Mouse (Mus musculus) thymus, adult 18-20 months (tissue): ENCODE measurements around the gene Lao1.
"Not testable (repeated sequence)": the region's sequence is repeated elsewhere in the genome, so short reads cannot be mapped to it uniquely, and the experiment has no call there.

Experiments used
- DNase-seq, 2 experiments: peaks; one replicate each; pipeline ENCODE4 v3.0.0; 2022; ENCODE audit warnings: mixed read lengths in 2 of 2

Gene Lao1

DNA sequence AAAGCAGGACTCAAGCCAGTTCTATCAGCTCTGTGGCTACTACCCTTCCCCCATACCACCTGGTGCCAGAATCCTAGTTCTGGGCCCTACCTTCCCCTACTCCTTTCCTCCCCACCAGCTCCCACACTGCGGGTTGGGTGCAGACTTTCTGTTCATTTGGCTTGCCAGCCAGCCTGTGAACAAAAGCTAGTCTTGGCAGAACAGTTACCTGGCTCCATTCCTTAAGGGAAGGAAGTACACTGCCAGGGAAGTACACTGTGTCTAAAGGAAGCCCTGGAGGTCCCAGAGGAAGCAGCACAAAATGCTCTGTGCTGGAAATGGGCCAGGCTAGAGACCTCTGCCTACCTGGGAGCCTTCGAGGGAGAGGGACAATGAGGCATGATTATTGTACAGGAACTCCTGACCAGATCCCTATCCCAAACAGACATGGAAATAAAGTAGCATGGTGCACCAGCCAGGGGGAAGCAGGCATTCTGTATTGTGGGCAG, at the start of gene Lao1:
TSS of gene Lao1 (plus strand) at position 438 of the 488 bp plus-strand sequence.
- no peak for DNase-seq

DNA sequence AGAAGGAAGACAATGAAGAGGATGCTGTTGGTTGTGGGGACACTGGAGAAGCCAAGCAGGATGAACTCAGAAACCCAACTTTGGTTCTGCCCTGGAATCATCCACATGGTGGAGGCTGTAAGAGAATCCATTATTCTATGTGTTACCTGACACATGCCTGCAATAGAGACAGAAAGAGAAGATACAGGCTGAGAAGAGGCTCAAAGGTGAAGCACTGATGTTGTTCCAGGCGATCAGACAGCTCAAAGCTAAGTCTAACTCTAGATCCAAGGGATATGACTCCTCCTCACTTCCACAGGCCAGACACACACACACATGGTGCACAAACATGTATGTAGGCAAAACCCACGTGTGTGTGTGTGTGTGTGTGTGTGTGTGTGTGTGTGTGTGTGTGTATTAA, 44.0 kb upstream of the Lao1 start, which contains the start of gene Olfr1329:
TSS of gene Olfr1329 (minus strand) at position 101 of the 400 bp plus-strand sequence.
- not testable (repeated sequence) for DNase-seq

DNA sequence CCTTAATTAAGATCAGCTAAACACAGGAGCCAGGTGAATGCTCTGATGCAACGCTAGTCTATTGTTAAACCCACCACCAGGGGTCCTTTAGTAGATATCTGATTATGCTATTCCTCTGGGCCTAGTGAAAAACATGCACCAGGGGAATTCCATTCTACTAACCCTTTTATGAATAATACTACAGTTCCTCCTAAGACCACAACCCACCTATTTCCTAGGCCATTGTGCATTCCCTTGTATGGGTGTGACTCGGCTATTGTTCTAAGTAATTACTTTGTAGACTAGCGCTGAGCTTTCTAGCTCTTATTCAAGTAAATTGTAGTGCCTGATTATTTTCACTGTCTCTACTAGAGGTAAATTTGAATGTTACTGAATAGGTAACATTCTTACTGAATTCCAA, 30.1 kb upstream of the Lao1 start:
- DNase-seq = not testable (repeated sequence)

DNA sequence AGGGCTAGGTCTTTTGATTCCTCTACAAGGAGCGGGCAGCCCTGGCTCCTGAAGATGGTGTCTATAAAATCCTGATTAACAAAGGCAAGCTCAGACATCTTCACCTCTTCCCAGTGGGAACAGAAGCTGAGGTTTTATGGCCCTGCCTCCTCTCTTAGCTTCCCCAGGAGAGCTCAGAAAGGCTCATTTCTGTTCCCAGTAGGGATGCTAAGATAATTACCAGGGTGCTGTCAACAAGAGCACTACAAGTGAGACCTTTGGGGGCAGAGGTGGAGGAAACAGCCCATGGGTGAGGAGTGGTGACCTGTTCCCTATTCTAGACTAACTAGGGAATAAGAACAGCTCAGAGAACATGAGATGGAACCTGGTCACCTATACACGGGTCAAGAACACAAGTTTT, 22.9 kb upstream of the Lao1 start, which contains the start of gene Olfr1328:
TSS of gene Olfr1328 (minus strand) at position 101 of the 400 bp plus-strand sequence.
- DNase-seq = no peak

DNA sequence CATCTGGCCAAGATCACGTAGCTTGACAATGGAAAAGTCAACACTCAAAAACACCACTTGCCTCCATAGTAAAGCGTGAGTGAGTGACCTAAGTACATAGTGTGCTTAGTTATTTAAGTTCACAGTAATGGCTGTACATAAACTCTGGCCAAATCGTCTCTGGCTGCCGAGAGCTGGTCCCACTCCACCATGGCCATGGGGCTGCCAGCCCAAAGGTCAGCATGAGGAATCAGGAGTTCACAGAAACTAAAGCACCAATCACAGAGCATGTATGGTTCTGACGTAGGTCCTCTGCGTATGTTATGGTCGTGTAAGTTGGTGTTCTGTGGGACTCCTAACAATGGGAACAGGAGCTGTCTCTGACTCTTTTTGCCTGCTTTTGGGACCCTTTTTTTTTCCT, 2.6 kb upstream of the Lao1 start:
- no peak for DNase-seq

DNA sequence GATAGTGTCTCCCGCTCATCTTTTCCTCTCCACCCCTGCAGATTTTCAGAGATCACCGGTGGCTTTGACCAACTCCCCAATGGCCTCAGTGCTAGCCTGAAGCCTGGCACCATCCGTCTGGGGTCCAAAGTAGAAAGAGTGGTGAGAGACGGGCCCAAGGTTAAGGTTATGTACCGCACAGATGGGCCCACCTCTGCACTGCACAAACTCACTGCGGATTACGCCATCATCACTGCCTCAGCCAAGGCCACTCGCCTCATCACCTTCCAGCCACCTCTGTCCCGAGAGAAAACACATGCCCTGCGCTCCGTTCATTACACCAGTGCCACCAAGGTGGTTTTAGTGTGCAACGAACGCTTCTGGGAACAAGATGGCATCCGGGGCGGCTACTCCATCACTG, 6.3 kb downstream of the Lao1 start:
- no peak for DNase-seq

DNA sequence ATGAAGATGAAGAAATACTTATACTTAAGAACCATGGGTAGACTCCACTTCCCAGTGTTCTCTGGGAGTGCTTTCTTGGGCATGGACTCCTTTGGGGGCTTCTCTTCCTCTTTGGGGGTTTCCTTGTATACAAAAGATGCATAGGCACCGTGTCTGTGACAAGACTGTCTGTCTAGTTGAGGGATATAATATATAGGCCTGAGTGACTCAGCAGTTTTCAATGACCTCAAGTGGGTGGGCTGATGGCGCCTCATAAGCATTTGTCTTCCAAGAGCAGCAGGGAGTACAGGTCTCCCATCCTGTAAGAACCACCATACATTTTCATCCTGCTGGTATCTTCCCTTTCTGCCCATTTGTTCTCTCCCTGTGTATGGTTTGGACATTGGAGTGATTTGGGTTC, 11.9 kb downstream of the Lao1 start:
- no peak for DNase-seq

DNA sequence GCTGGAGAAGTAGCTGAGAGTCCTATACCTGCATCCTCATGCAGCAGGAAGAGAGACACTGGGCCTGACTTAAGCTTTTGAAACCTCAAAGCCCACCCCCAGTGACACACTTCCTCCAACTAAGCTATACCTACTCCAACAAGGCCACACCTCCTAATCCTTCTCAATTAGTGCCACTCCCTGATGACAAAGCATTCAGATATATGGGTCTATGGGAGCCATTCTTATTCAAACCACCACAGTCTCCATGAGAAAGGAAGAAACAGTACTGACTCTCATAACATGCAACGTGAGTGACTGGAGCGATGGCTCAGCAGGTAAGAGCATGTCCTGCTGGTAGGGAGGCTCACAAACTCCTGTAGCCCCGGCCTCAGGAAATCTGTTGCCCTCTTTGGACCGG, 23.9 kb downstream of the Lao1 start:
- no peak for DNase-seq

DNA sequence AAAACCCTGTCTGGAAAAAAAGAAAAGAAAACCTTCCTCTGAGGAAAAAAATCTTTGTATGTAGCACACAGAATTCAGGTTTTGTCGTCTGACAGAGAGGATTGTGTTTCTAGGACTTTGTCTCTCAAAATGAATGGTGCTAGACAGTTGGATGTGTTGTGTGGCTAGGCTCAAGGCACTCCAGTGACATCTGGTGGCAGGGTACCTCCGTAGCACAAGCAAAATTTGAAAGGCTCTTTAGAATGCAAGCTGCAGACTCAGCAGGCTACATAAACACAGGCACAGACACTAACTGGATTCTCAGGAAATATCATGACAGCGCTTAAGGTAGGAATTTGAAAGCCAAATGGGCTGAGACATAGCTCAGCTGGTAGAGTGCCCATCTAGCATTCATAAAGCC, 27.2 kb downstream of the Lao1 start:
- DNase-seq = no peak

DNA sequence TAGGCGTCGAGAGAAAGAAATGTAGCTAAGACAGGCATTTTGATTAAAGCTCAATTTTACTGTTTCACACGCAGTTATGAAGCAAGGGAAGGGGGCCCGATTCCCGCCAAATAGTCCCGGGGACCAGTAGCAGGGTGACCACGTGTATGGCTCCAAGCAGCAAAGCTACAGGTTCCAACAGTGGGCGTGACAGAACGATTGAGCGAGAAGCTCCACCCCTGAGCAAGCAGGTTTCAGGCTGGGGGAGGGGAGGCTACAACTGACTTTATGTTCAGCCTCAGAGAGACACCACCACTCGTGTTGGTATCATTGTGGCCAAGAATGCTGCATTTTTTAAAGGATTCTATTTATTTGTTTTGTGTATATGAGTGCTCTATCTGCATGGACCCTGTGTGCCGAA, 28.0 kb downstream of the Lao1 start:
- no peak for DNase-seq

DNA sequence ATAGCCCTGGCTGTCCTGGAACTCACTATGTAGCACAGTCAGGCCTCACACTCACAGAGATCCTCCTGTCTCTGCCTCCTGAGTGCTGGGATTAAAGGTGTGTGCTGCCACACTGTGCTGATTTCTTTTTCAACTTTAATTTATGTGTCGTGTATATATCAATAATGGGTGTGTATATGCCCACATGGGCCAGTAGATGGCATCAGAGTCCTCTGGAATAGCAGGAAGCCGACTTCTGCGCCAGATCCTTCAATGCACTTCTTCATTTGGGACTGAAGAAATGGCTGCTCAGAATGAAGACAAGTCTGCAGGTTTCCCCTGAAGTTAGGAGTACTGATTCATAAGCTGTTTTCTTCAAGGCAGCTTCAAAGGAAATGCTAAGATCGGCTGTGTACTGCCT, 30.4 kb downstream of the Lao1 start:
- DNase-seq = no peak

DNA sequence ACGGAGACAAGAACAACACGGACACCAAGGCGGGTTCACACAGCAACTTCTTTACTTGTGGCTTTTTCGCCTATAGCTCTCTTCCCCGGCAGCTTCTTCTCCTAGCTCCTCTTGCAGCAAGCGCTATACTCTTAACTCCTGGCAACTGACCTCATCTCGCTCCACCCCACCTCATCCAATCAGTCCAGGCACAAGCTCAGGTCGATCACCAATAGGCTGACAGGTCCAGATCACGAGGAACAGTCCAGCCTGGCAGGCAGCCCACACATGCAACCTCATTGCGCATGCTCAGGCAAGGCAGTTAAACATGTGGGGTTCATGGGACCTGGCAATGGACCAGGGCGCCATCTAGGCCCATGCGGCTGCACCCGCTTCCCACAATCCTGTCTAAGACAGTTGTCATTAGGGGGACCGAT, 35.8 kb downstream of the Lao1 start:
- no peak for DNase-seq

DNA sequence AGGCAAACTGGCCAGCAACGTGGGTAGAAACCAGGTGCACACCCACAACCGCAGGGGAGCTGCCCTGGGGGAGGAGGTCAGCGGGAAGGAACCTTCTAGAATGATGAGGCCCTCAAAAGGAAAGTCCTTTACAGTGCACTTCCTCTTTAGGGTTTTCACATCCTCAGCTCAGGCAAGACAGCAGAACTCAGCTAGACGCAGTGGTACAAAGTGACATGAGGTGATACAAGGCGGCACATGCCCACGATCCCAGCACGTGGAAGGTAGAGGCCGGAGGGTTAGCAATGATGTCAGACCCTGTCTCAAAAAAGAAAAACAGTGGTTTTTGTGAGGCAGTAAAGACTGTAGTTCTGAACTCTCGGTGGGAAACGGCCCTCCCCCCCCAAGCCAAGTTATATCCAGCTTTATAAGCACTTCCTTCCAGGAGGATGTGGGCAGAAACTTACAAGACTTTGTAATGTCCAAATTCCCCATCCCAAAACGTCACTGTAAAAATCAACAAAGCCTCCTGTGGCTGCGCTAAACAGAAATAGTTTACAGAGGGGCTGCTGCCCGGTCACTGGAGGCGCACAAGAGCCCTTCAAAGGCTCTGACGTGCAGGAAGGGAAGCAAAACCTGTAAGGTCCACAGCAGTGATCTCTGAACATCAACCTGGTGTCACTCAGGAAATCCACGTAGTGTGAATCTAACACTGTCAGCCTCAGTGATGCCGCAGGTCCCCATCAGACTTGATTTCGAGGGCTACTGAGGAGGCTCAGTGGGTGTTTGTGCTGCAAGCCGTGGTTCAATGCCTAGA, 38.5 kb downstream of the Lao1 start:
- DNase-seq = peak in 1 of 2 experiments; percentile 20

DNA sequence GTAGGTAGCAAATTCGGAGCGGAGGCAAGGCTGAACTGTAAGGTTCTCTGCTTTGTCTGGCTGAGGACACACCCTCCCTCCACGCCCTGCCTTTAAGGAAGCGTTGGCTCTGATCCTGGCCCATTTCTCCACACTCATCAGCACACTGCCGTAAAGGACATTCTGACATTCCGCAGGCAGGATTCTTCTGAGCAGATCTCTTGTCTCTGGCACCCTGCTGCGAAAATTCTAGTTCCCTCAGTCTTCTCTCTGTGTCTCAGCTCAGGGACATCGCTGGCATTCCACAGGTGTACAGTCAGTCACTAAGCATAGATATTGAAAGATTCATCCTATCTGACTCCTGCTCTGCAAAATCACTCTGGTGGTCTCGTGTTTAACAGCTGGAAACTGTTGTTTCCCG, 40.3 kb downstream of the Lao1 start:
- no peak for DNase-seq

DNA sequence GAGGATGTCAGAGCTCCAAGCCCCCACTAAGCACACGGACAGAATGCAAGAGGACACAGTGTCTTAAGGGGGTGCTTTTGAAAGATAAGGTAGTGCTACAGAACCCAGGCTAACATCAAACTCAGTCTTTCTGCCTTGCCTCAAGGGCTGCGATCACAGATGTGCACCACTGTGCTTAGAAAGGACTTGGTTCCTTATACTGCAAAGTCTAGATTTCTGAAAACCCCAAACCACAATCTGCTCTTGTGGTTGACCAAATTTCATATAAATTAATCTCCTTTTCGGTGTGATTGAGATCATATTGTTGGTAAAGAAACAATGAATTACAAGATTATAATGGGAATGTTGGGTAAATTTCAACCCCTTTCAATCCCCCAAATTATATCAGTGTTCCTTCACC, 41.1 kb downstream of the Lao1 start:
- DNase-seq = no peak

DNA sequence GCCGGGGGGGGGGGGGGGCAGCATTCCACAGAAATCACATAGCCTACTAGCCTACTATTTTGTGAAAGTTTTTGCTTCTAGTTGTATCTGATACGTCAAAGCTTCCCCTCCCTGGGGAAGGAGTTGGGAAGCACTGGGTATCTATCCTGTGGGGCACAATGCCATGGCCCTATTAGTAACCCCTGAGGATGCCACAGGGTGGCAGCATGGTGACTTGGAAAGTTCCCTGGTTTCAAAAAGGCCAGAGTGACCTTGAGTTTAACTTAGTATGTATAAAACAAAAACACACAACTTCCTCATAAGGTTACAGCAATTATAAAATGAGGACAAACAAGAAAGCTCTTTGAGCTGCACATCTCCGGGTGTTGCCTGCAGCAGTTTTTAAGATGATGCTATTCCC, 42.8 kb downstream of the Lao1 start:
- no peak for DNase-seq

DNA sequence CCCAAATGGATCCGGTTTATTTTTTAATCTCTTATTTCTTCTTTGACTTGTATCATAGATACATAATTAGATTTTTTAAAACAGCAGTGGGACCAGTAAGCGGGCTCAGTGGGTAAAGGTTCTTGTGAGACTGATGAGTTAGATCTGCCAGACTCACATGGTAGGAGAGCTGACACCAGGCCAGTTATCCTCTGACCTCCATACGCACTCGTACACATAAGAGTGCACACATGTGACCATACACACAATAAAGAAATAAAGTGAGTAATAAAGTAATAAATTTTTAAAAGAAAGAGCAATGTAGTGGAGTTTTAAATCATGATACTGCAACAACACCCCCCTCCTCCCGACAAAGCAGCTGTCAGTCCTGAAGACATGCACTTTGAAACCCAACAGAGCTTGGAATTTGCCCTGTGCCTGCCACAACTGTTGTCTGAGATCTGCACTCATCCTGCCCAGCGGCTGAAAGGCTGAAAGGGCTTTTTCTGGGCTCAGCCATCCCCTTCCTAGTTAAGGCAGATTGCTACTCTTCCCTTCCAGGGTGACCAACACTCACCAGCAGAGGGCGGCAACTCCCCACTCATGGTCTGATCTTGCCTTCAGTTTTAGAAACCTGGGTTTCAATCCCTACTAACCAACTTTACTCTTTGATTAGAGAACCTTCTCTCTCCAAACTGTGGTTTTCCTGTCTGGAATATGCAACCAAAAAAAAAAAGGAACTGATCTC, 43.4 kb downstream of the Lao1 start:
- peak; percentile 42 to 43 for DNase-seq

DNA sequence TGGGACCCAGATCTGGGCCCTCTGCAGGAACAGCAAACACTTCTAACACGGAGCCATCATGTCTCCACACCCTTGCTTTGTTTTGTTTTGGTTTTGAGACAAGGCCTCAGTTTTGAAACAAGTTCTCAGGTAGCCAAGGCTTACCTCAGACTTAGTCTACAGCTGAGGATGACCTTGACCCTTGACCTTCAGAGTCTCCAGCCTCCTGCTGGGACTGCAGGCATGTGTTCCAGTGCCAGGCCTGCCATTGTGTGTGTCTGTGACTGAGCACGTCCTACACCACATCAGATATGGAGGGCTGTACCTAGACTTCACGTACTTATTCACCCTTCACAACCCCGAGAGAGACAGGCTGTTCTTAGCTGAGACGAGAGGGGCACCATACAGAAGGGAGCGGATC, 46.2 kb downstream of the Lao1 start:
- DNase-seq = no peak

DNA sequence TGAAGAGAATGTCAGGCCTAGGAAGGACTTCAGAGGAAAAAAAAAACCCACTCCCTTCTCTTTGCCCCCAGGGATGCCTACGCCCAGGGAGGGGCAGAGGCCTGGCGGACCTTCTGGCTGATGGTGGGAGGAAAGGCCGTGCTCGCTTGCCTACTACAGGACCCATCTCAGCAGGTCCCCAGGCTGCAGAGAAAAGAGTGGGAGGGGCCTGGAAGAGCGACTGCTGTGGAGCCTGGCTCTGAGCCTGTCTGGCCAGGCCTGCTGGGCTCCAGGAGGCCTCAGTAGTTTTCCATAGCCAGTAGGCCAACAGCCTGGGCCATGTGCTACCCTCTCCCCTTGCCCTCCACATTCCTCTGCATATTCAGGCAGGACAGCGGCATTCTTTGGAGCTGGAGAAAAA, 47.1 kb downstream of the Lao1 start:
- no peak for DNase-seq

DNA sequence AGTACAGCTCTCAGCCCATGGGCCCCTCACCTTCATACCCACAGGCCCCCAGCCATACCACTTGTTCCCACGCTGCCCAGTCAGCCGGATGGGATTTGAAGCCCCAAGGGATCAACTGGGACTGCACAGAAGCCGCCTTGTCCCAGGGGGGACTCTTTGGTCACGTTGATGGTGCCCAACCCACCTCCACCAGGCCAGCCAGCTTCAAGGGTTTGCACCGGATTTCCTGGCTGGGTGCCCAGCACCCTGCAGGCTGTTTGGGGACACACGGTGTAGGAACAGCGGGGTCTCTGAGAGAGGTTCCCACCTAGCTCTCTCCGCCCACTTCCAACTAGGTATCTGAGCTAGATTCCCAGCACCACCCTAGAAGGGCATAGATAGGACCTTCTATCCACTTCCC, 48.4 kb downstream of the Lao1 start:
- no peak for DNase-seq

DNA sequence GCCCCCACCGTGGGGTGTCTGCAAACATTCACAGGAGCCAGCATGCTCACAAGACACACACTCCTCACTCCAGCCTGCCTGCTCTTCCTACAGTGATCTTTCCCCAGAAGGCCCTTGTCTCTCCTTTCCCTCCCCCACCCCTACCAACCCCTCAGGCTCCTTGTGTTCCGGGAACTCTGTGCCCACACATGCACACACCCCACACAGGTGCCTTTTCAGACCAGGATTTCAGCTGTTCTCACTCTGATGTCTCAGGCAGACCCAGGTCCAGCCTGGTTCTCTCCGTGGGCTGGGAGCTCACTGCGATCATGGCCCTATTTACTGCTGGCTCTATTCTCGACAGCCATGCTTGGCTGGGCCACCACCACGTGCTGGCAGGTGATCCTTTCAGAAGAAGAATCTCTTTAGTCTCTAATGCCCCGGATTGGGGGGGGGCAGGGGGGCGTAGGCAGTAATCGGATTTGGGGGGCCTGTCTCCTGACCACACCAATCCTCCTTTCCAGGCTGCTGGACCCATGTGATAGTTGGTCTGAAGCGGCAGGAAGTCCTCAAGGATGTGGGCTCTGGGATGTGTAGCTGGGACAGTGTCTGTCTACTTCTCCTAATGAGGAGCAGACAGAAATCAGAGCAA, 49.8 kb downstream of the Lao1 start:
- no peak for DNase-seq

DNA sequence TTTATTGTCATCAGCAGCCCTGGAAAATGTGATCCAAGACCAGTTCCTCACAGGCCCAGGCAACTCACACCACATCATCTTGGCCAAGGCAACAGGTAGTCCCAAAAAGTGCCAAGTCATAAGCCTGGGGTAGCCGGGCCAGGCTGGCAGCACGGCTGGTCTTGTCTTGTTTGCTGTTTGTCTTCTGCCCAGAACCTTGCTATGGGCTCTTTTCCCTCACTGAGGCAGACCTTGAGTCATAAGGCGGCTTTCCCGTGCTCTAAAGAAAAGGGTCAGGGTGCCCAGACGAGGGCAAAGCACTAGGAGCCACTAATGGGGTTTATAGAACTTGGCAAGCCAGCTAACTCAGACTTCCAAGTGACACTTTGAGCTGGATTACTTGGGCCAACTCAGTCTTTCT, 51.7 kb downstream of the Lao1 start:
- DNase-seq = no peak

DNA sequence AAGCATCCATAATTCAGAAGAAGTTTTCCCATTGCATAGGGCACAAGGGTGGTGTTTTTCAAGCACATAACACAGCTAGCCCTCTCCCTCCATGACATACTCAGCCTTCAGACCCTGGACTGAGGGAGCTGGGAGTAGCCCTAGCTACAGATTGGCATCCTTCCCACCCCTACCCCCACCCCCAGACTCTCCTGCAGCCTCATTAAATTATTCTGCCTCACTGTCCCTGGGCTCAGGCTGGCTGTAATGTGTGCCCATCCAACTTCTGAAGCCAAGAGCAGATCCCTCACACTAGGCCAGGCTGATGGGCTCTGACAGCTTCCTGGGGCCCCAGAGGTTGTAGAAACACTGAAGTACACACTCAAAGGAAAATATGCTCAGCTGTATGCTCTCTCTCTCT, 53.6 kb downstream of the Lao1 start:
- DNase-seq = no peak

DNA sequence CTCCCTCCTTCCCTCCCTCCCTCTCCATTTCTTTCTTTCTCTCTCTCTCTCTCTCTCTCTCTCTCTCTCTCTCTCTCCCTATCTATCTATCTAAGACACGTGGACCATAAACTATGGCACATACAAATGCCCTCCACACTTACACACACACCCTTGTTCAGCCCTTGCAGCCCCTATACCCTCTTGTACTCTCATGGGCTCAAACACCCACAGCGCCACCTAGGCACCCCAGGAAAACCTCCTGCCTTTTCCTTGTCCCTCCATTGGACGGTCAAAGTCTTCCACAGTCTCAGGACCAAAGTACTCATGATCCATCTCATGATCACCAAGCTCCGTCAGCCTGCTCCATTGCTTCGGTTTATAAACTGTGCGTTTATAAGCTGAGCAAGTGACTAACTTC, 54.2 kb downstream of the Lao1 start:
- no peak for DNase-seq
